Mouse (Mus musculus) forebrain, embryonic 14.5 days (tissue): ENCODE measurements around the gene Gm21987. TPM values are rescaled to one million over a fixed set of nuclear protein-coding genes. Genes with fewer than 3 reads are reported as not detected.

Source experiments
- ATAC-seq: fragments of 200-750 bp; cut with Nextera tagmentation; 2 replicates; pipeline ENCODE4 v1.8.0; 2017; ENCODE audit warnings: mild to moderate bottlenecking, moderate library complexity
- DNase-seq: peaks from one replicate; pipeline ENCODE4 v3.0.0-alpha.2; 2015; ENCODE audit warnings: low spot score
- H3K27ac ChIP-seq: fragments of 300-500 bp; sonication (generic); 2 replicates; pipeline ENCODE4 v1.5.1; 2014; ENCODE audit warnings: low read depth, mild to moderate bottlenecking, control low read depth, low read length, moderate library complexity
- H3K27me3 ChIP-seq: fragments of 300-500 bp; sonication (generic); replicated peaks from 2 replicates; pipeline ENCODE4 v1.6.1; 2014; ENCODE audit warnings: low read length, control low read depth, mixed read lengths; ENCODE audit not compliant: control insufficient read depth, insufficient read depth
- H3K36me3 ChIP-seq: fragments of 300-500 bp; sonication (generic); 2 replicates; pipeline ENCODE4 v1.6.1; 2014; ENCODE audit warnings: low read length, control low read depth; ENCODE audit not compliant: control insufficient read depth, insufficient read depth
- H3K4me1 ChIP-seq: fragments of 300-500 bp; sonication (generic); 2 replicates; pipeline ENCODE4 v1.6.1; 2014; ENCODE audit warnings: antibody characterized with exemption, low read length, control low read depth; ENCODE audit not compliant: control insufficient read depth, insufficient read depth
- H3K4me2 ChIP-seq: fragments of 300-500 bp; sonication (generic); 2 replicates; pipeline ENCODE4 v1.6.1; 2014; ENCODE audit warnings: mild to moderate bottlenecking, control low read depth, low read length
- H3K4me3 ChIP-seq: fragments of 300-500 bp; sonication (generic); 2 replicates; pipeline ENCODE4 v1.5.1; 2014; ENCODE audit warnings: low read depth, low read length, control low read depth
- H3K9ac ChIP-seq: fragments of 300-500 bp; sonication (generic); 2 replicates; pipeline ENCODE4 v1.6.1; 2014; ENCODE audit warnings: mild to moderate bottlenecking, low read length, control low read depth, moderate library complexity
- H3K9me3 ChIP-seq: fragments of 300-500 bp; sonication (generic); replicated peaks from 2 replicates; pipeline ENCODE4 v1.6.1; 2016; ENCODE audit warnings: low read length, control low read depth, mixed read lengths; ENCODE audit not compliant: control insufficient read depth
- WGBS: fragments of 180-500 bp; shearing (Covaris S2); extraction: QIAGEN DNeasy Blood & Tissue Kit; methylation state at CpG from one replicate; pipeline ENCODE4 v1.1.7; 2014; 5-methylcytosine and 5-hydroxymethylcytosine counted together
- polyA plus RNA-seq: library from polyadenylated mRNA; unstranded; fragments of >200 nt; fragmentation: Nextera tagmentation; extraction: Ambion mirVana; gene quantifications from 2 replicates; pipeline ENCODE4 v1.2.1, GENCODE M21; 2014

Gm21987 gene
- polyA plus RNA-seq, 1 experiment from 2014 or later: not detected

GRCm38 (mm10) chr16:38379493-38379892, 32.7 kb downstream of the Gm21987 start:
- Histone ChIP-seq H3K4me1 (no peaks in the 10 kb centered on the region), H3K36me3 (no peaks in the 10 kb centered on the region), H3K27ac (no peak overlapping the region), H3K9me3 (no peaks in the 10 kb centered on the region), H3K9ac (no peak overlapping the region), H3K4me3 (no peak overlapping the region), H3K27me3 (no peaks in the 10 kb centered on the region), H3K4me2 (no peak overlapping the region)
- 51% methylated on average over 3 of the region's 3 CpGs for WGBS
- no peak for DNase-seq
- no peak for ATAC-seq

- Histone ChIP-seq H3K4me2 (no peak overlapping the region), H3K9ac (no peak overlapping the region), H3K4me1 (no peaks in the 10 kb centered on the region), H3K4me3 (no peak overlapping the region), H3K9me3 (no peaks in the 10 kb centered on the region), H3K36me3 (no peaks in the 10 kb centered on the region), H3K27ac (no peak overlapping the region), H3K27me3 (no peaks in the 10 kb centered on the region)
- ATAC-seq (no peak), DNase-seq (no peak)
- 95% methylated on average over 3 of the region's 3 CpGs for WGBS
Measured at GRCm38 (mm10) chr16:38379926-38380325, 33.1 kb downstream of the Gm21987 start.

GRCm38 (mm10) chr16:38383683-38384082, 36.8 kb downstream of the Gm21987 start:
- H3K36me3 ChIP-seq: no peaks in the 10 kb centered on the region
- H3K27me3 ChIP-seq: no peaks in the 10 kb centered on the region
- no peak overlapping the region for H3K27ac ChIP-seq
- no peak overlapping the region for H3K9ac ChIP-seq
- ATAC-seq (no peak), DNase-seq (no peak)
- no peaks in the 10 kb centered on the region for H3K9me3 ChIP-seq
- 88% methylated on average over 2 of the region's 2 CpGs for WGBS
- H3K4me1 ChIP-seq: no peaks in the 10 kb centered on the region
- no peak overlapping the region for H3K4me2 ChIP-seq
- H3K4me3 ChIP-seq: no peak overlapping the region

GRCm38 (mm10) chr16:38385184-38385634, 38.4 kb downstream of the Gm21987 start:
- Histone ChIP-seq H3K4me3 (no peak overlapping the region), H3K4me1 (no peaks in the 10 kb centered on the region), H3K27me3 (no peaks in the 10 kb centered on the region), H3K9me3 (no peaks in the 10 kb centered on the region), H3K9ac (no peak overlapping the region), H3K36me3 (no peaks in the 10 kb centered on the region), H3K4me2 (no peak overlapping the region), H3K27ac (no peak overlapping the region)
- WGBS: 89% methylated on average over 6 of the region's 6 CpGs
- no peak for DNase-seq
- ATAC-seq: no peak

- 97% methylated on average over 4 of the region's 4 CpGs for WGBS
- ATAC-seq (no peak), DNase-seq (no peak)
- Histone ChIP-seq H3K9me3 (no peaks in the 10 kb centered on the region), H3K36me3 (no peaks in the 10 kb centered on the region), H3K27ac (no peak overlapping the region), H3K4me2 (no peak overlapping the region), H3K4me3 (no peak overlapping the region), H3K27me3 (no peaks in the 10 kb centered on the region), H3K4me1 (no peaks in the 10 kb centered on the region), H3K9ac (no peak overlapping the region)
Measured at GRCm38 (mm10) chr16:38385700-38386099, 38.9 kb downstream of the Gm21987 start.

DNA sequence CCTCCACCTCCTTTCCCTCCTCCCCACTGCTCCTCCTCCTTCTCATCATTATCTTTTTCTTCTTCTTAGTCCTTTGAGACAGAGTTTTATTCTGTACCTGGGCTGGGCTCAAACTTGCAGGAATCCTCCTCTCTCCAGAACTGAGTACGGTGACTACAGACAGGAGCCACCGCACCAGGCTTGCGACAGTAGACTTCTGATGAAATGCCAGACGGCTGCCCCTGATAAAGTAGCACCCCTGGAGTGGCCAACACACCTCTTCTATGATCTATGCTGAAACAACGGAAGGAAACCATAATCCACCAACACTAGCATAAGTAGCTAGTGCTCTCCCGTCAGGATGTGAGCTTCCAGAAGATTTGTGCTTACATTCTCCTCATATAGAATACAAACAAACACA, 40.5 kb downstream of the Gm21987 start:
- Histone ChIP-seq H3K4me2 (no peak overlapping the region), H3K9me3 (no peaks in the 10 kb centered on the region), H3K9ac (no peak overlapping the region), H3K36me3 (no peaks in the 10 kb centered on the region), H3K4me3 (no peak overlapping the region), H3K4me1 (no peaks in the 10 kb centered on the region), H3K27ac (no peak overlapping the region), H3K27me3 (no peaks in the 10 kb centered on the region)
- 89% methylated on average over 6 of the region's 6 CpGs for WGBS
- no peak for ATAC-seq
- no peak for DNase-seq

DNA sequence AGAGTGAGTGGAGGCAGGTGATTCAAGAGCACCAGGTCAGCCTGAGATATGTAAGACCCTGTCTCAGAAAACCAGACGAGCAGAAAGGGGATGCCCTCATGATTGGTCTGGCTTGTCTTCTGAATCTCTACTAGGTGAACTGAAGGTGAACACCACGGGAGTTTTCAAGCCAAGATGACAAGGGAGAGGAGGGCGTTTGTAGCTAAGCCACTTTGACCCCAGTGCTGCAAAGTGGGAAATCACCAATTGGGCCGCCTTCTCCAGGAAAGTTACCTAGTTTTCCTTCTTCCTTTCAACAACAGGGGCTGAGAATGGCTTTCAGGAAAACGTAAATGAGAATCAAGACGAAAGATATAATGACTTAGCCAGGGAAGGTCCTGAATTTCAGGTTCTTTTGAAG, 41.9 kb downstream of the Gm21987 start:
- no peaks in the 10 kb centered on the region for H3K27me3 ChIP-seq
- no peak overlapping the region for H3K4me2 ChIP-seq
- no peaks in the 10 kb centered on the region for H3K9me3 ChIP-seq
- H3K27ac ChIP-seq: no peak overlapping the region
- no peak overlapping the region for H3K4me3 ChIP-seq
- H3K36me3 ChIP-seq: no peaks in the 10 kb centered on the region
- DNase-seq: no peak
- 81% methylated on average over 6 of the region's 6 CpGs for WGBS
- no peaks in the 10 kb centered on the region for H3K4me1 ChIP-seq
- H3K9ac ChIP-seq: no peak overlapping the region
- no peak for ATAC-seq

DNA sequence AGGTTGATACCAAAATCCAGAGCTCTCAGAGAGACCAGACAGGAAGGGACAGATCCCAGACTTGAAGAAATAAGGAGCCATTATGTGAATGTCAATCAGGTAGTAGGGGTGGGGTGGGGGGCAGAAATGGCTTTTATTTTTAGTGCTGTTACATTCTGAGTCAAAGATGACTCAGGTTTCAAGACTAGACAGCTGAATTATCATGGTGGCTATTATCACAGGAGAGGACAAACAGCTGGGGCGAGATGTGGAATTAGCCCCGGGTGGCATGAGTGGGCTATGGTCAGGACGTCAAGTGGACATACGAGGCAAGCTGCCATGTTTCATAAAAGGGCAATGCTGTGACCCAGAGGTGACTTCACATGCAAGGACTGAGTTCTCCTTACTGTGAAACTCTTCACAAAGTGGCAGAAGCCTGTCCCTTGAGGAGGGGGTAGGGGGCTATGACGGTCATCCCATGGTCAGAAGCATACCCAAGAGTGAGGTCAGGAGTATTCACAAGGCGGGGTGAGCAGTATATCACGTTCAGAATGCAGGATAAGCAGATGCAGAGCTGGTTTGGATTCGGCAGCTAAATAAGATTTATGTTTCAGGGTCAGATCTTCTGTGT, 42.5 kb downstream of the Gm21987 start:
- Histone ChIP-seq H3K9ac (no peak overlapping the region), H3K27ac (no peak overlapping the region), H3K27me3 (no peaks in the 10 kb centered on the region), H3K4me3 (no peak overlapping the region), H3K9me3 (no peaks in the 10 kb centered on the region), H3K4me2 (no peak overlapping the region), H3K4me1 (no peaks in the 10 kb centered on the region), H3K36me3 (no peaks in the 10 kb centered on the region)
- DNase-seq (no peak), ATAC-seq (no peak)
- WGBS: 84% methylated on average over 8 of the region's 8 CpGs

DNA sequence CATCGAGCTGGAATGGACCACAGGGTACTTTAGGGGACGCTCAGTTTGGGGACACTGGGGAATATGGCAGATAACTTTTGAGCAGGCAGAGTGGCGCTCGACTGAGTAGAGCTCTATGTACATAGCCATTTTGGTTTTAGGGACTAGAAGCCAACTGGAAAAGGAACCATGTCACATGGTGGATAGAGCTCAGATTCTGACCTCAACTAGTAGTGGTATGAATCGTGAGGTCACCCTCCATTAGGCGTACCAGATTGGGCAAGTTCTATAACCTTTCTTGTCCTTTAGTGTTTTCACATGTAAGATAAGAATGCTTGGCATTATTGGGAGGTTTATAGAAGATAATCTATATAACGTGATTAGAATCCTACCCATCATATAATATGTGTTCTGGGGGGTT, 43.5 kb downstream of the Gm21987 start:
- Histone ChIP-seq H3K27me3 (no peaks in the 10 kb centered on the region), H3K36me3 (no peaks in the 10 kb centered on the region), H3K4me1 (no peaks in the 10 kb centered on the region), H3K27ac (no peak overlapping the region), H3K9me3 (no peaks in the 10 kb centered on the region), H3K9ac (no peak overlapping the region), H3K4me2 (no peak overlapping the region), H3K4me3 (no peak overlapping the region)
- DNase-seq (no peak), ATAC-seq (no peak)
- WGBS: 89% methylated on average over 7 of the region's 7 CpGs
